Mouse (Mus musculus): ENCODE measurements at regions not wholly inside any gene's neighbourhood (a gene's known extent, or its start where the extent isn't known, plus 50 kb on each side); places are given as distances from the start of the nearest gene placed in this dataset.
"Not testable (repeated sequence)": the region's sequence is repeated elsewhere in the genome, so short reads cannot be mapped to it uniquely, and the experiment has no call there.

- no peak for DNase-seq
- intact Hi-C loops (cut with DNase I) = no loop called here
Measured at GRCm38 (mm10) chr6:107004406-107005120, 204.7 kb upstream of the Crbn start.

GRCm38 (mm10) chr6:107010785-107011184 is 210.9 kb upstream of the Crbn start:
- intact Hi-C loops (cut with DNase I) = no loop called here
- no peak for DNase-seq

GRCm38 (mm10) chr6:107012938-107013511 is 213.1 kb upstream of the Crbn start:
- DNase-seq = no peak
- intact Hi-C loops (cut with DNase I) = no loop called here

GRCm38 (mm10) chr6:107019126-107019525 is 219.2 kb upstream of the Crbn start:
- intact Hi-C loops (cut with DNase I) = loop anchor here (1.0 kb wide), 1 partner anchor 18 kb away; no protein-coding TSS in a partner anchor
- no peak for DNase-seq

GRCm38 (mm10) chr6:107045177-107045576 is 245.3 kb upstream of the Crbn start:
- intact Hi-C loops (cut with DNase I) = no loop called here
- no peak for DNase-seq

GRCm38 (mm10) chr6:107051604-107052003 is 251.7 kb upstream of the Crbn start:
- no peak for DNase-seq
- intact Hi-C loops (cut with DNase I) = no loop called here

GRCm38 (mm10) chr6:107052180-107052579 is 252.3 kb upstream of the Crbn start:
- intact Hi-C loops (cut with DNase I) = no loop called here
- no peak for DNase-seq

- DNase-seq = no peak
- intact Hi-C loops (cut with DNase I) = no loop called here
Measured at GRCm38 (mm10) chr6:107059001-107059765, 259.3 kb upstream of the Crbn start.

GRCm38 (mm10) chr6:107062886-107063565 is 263.1 kb upstream of the Crbn start:
- intact Hi-C loops (cut with DNase I) = no loop called here
- DNase-seq = no peak

GRCm38 (mm10) chr6:107070441-107070840 is 270.6 kb upstream of the Crbn start:
- DNase-seq = no peak
- intact Hi-C loops (cut with DNase I) = no loop called here

- no peak for DNase-seq
- intact Hi-C loops (cut with DNase I) = no loop called here
Measured at GRCm38 (mm10) chr6:107092600-107092999, 292.7 kb upstream of the Crbn start.

GRCm38 (mm10) chr6:107128716-107129115 is 328.8 kb upstream of the Crbn start:
- intact Hi-C loops (cut with DNase I) = no loop called here
- no peak for DNase-seq

- intact Hi-C loops (cut with DNase I) = no loop called here
- no peak for DNase-seq
Measured at GRCm38 (mm10) chr6:107167736-107168491, 361.7 kb upstream of the Lrrn1 start.

GRCm38 (mm10) chr6:107218309-107218708 is 311.3 kb upstream of the Lrrn1 start:
- intact Hi-C loops (cut with DNase I) = no loop called here
- DNase-seq = no peak

- no peak for DNase-seq
- intact Hi-C loops (cut with DNase I) = no loop called here
Measured at GRCm38 (mm10) chr6:107218721-107219120, 310.8 kb upstream of the Lrrn1 start.

- DNase-seq = no peak
- intact Hi-C loops (cut with DNase I) = no loop called here
Measured at GRCm38 (mm10) chr6:107222602-107223001, 307.0 kb upstream of the Lrrn1 start.

GRCm38 (mm10) chr6:107229843-107230242 is 299.7 kb upstream of the Lrrn1 start:
- intact Hi-C loops (cut with DNase I); DNase-seq: not testable (repeated sequence)

GRCm38 (mm10) chr6:107237692-107238091 is 291.9 kb upstream of the Lrrn1 start:
- DNase-seq = no peak
- intact Hi-C loops (cut with DNase I) = no loop called here

GRCm38 (mm10) chr6:107243981-107244380 is 285.6 kb upstream of the Lrrn1 start:
- intact Hi-C loops (cut with DNase I) = no loop called here
- DNase-seq = no peak

- intact Hi-C loops (cut with DNase I) = no loop called here
- DNase-seq = no peak
Measured at GRCm38 (mm10) chr6:107280348-107280747, 249.2 kb upstream of the Lrrn1 start.

All from gastrocnemius, postnatal 36 days (tissue).